Mouse (Mus musculus): ENCODE measurements at regions not wholly inside any gene's neighbourhood (a gene's known extent, or its start where the extent isn't known, plus 50 kb on each side); places are given as distances from the start of the nearest gene placed in this dataset.

- DNase-seq (ENCODE audit: low spot score) = no peak
These were observed 53.8 kb upstream of the Phc1 start for GRCm38 (mm10) chr6:122394160-122394559.

- DNase-seq (ENCODE audit: low spot score) = no peak
These were observed 53.0 kb upstream of the Phc1 start for GRCm38 (mm10) chr6:122393231-122393881.

GRCm38 (mm10) chr6:122391725-122392667, 51.6 kb upstream of the Phc1 start:
- DNase-seq (ENCODE audit: low spot score) = peak; percentile 88

- DNase-seq (ENCODE audit: low spot score) = no peak
These were observed 50.8 kb upstream of the Phc1 start for GRCm38 (mm10) chr6:122391126-122391525.

- DNase-seq (ENCODE audit: low spot score) = no peak
These were observed 50.4 kb upstream of the Phc1 start for GRCm38 (mm10) chr6:122390720-122391119.

Data from retina, embryonic 14.5 days (tissue).